Mouse (Mus musculus): ENCODE data around the gene Epn2. TPM values are rescaled to one million over a fixed set of nuclear protein-coding genes. Genes with fewer than 3 reads are reported as not detected.
A peak's percentile ranks its signal among the peaks of the same experiment; 100 is the strongest.

Epn2 gene
- total RNA-seq, 2 experiments from 2014 or later = 25.0 to 29.2 TPM

GRCm38 (mm10) chr11:61489085-61489484 is 90.4 kb downstream of the Epn2 start:
- no peak for DNase-seq

- no peak for DNase-seq
Measured at GRCm38 (mm10) chr11:61487936-61488335, 91.6 kb downstream of the Epn2 start.

GRCm38 (mm10) chr11:61487401-61487800 is 92.1 kb downstream of the Epn2 start:
- DNase-seq = peak; percentile 83

- DNase-seq = no peak
Measured at GRCm38 (mm10) chr11:61486458-61487219, 92.8 kb downstream of the Epn2 start.

GRCm38 (mm10) chr11:61485541-61486457 is 93.7 kb downstream of the Epn2 start:
- DNase-seq = no peak

- peak; percentile 64 for DNase-seq
Measured at GRCm38 (mm10) chr11:61484613-61485540, 94.6 kb downstream of the Epn2 start, which contains the start of gene Mfap4. Gene Mfap4, plus strand, starts transcription at chr11:61485431.

- no peak for DNase-seq
Measured at GRCm38 (mm10) chr11:61484256-61484612, 95.3 kb downstream of the Epn2 start.

- no peak for DNase-seq
Measured at GRCm38 (mm10) chr11:61483226-61483845, 96.2 kb downstream of the Epn2 start.

GRCm38 (mm10) chr11:61481239-61482090 is 98.0 kb downstream of the Epn2 start:
- DNase-seq = no peak

GRCm38 (mm10) chr11:61478788-61479187 is 100.7 kb downstream of the Epn2 start:
- DNase-seq = no peak

- DNase-seq = no peak
Measured at GRCm38 (mm10) chr11:61477566-61478508, 101.7 kb downstream of the Epn2 start.

- DNase-seq = no peak
Measured at GRCm38 (mm10) chr11:61476786-61477382, 102.6 kb downstream of the Epn2 start.

GRCm38 (mm10) chr11:61473630-61474029 is 105.9 kb downstream of the Epn2 start:
- DNase-seq = no peak

- no peak for DNase-seq
Measured at GRCm38 (mm10) chr11:61470880-61471279, 108.6 kb downstream of the Epn2 start.

GRCm38 (mm10) chr11:61469317-61469917 is 110.1 kb downstream of the Epn2 start:
- DNase-seq = no peak

- no peak for DNase-seq
Measured at GRCm38 (mm10) chr11:61468534-61468933, 111.0 kb downstream of the Epn2 start.

Measured in gastrocnemius, postnatal 10 days (tissue).